Mouse (Mus musculus) hindbrain, postnatal 0 days (tissue): ENCODE measurements around the gene Socs2. TPM values are rescaled to one million over a fixed set of nuclear protein-coding genes. Genes with fewer than 3 reads are reported as not detected.
A peak's percentile ranks its signal among the peaks of the same experiment; 100 is the strongest.

Experiments
- ATAC-seq: fragments of 200-750 bp; cut with Nextera tagmentation; 2 replicates; pipeline ENCODE4 v1.8.0; 2017; ENCODE audit warnings: mild to moderate bottlenecking, moderate TSS enrichment, moderate library complexity
- DNase-seq: peaks from one replicate; pipeline ENCODE4 v3.0.0-alpha.2; 2015; ENCODE audit warnings: low spot score
- H3K27ac ChIP-seq: fragments of 300-500 bp; sonication (generic); 2 replicates; pipeline ENCODE4 v1.5.1; 2014; ENCODE audit warnings: mild to moderate bottlenecking
- H3K27me3 ChIP-seq: fragments of 300-500 bp; sonication (generic); 2 replicates; pipeline ENCODE4 v1.6.1; 2014; ENCODE audit warnings: low read length, mixed read lengths; ENCODE audit not compliant: insufficient read depth
- H3K36me3 ChIP-seq: fragments of 300-500 bp; sonication (generic); 2 replicates; pipeline ENCODE4 v1.6.1; 2014; ENCODE audit warnings: low read length, mixed read lengths; ENCODE audit not compliant: insufficient read depth
- H3K4me1 ChIP-seq: fragments of 300-500 bp; sonication (generic); 2 replicates; pipeline ENCODE4 v1.6.1; 2014; ENCODE audit warnings: antibody characterized with exemption, low read length, mixed read lengths; ENCODE audit not compliant: insufficient read depth
- H3K4me2 ChIP-seq: fragments of 300-500 bp; sonication (generic); 2 replicates; pipeline ENCODE4 v1.6.1; 2014; ENCODE audit warnings: low read depth, mild to moderate bottlenecking, low read length, moderate library complexity, mixed read lengths
- H3K4me3 ChIP-seq: fragments of 300-500 bp; sonication (generic); 2 replicates; pipeline ENCODE4 v1.5.1; 2014; ENCODE audit warnings: low read length
- H3K9ac ChIP-seq: fragments of 300-500 bp; sonication (generic); replicated peaks from 2 replicates; pipeline ENCODE4 v1.6.1; 2014; ENCODE audit warnings: mild to moderate bottlenecking, low read length, moderate library complexity, mixed read lengths
- H3K9me3 ChIP-seq: fragments of 300-500 bp; sonication (generic); 2 replicates; pipeline ENCODE4 v1.6.1; 2016; ENCODE audit warnings: low read length, mixed read lengths
- CTCF ChIP-seq: IDR thresholded peaks from 2 replicates; pipeline ENCODE4 v1.5.1; 2016; ENCODE audit warnings: antibody characterized with exemption, control low read depth, low read depth
- WGBS: fragments of 180-500 bp; shearing (Covaris S2); extraction: QIAGEN DNeasy Blood & Tissue Kit; methylation state at CpG from one replicate; pipeline ENCODE4 v1.1.7; 2014; 5-methylcytosine and 5-hydroxymethylcytosine counted together
- polyA plus RNA-seq: library from polyadenylated mRNA; unstranded; fragments of >200 nt; fragmentation: Nextera tagmentation; extraction: Ambion mirVana; gene quantifications from 2 replicates; pipeline ENCODE4 v1.2.1, GENCODE M21; 2015
- total RNA-seq: library from RNA; depleted of rRNA; stranded (reverse); fragments of >200 nt; gene quantifications from 2 replicates; pipeline ENCODE4 v1.2.3, GENCODE M21; 2014

The Socs2 gene
- total and polyA plus RNA-seq, 2 experiments from 2014 or later = 51.7 to 122 TPM

DNA sequence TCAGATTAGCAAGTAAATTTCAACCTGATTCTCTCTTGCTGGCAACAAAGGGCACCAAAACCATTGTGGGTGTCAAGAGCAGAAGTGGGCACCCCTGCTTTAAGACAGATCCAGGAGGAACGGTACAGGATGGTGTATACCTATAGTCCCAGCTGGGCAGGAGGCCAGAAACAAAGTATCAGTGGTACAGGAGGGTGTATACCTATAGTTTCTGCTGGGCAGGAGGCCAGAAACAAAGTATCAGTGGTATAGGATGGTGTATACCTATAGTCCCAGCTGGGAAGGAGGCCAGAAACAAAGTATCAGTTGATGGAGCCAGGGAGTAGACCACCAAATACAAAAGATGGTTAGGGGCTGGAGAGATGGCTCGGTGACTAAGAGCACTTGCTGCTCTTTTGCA is 12.2 kb downstream of the Socs2 start:
- no peaks in the 10 kb centered on the region for H3K4me1 ChIP-seq
- H3K9me3 ChIP-seq = no peaks in the 10 kb centered on the region
- ATAC-seq = no peak
- no peak overlapping the region for H3K4me3 ChIP-seq
- no peak overlapping the region for H3K4me2 ChIP-seq
- no peak for DNase-seq
- WGBS = 80% methylated on average over 2 of the region's 2 CpGs
- no peaks in the 10 kb centered on the region for H3K36me3 ChIP-seq
- TF ChIP-seq CTCF = no peak
- H3K27me3 ChIP-seq = no peaks in the 10 kb centered on the region
- H3K9ac ChIP-seq = no peak overlapping the region
- no peak overlapping the region for H3K27ac ChIP-seq

DNA sequence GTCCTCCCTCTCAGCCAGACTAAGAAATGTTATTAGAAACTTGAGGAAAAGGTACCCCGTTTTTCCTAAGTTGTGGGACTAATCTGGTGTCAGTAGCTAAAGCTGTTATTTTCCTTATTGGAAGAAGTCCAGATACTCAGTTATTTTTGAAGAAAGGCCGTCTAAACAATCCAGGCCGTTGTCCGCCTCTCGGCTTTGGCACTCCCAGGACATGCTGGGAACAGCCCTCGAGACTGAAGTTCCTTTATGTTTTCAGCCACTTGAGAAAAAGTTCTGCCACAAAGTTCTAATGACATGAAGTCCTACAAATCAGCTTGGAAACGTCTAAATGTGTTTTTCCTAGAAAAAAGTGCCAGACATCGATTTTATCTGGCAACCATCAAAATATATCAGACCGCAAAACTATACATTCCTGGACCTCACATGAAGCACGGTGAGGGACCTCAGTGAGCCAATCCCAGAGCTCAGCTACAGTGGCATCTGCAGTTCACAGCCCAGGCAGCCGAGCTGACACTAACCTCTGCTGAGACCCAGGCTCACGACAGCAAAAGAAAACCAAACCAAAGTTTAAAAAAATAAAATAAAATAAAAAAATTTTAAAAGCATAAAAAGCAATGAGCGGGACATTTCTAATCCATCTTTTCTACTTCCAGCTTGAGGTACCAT is 17.2 kb downstream of the Socs2 start:
- Histone ChIP-seq H3K27ac (0 out of 2 replicates have a peak overlapping the region, but pooled peaks have one; percentile 32), H3K27me3 (no peaks in the 10 kb centered on the region), H3K4me1 (peaks cover 9% of the 10 kb centered on the region; the same call in 1 of the 2 replicates), H3K4me2 (no peak overlapping the region), H3K36me3 (no peaks in the 10 kb centered on the region), H3K9me3 (no peaks in the 10 kb centered on the region), H3K4me3 (no peak overlapping the region), H3K9ac (no peak overlapping the region)
- TF ChIP-seq CTCF = no peak
- DNase-seq = peak; percentile 47
- no peak for ATAC-seq
- WGBS = 39% methylated on average over 13 of the region's 13 CpGs

DNA sequence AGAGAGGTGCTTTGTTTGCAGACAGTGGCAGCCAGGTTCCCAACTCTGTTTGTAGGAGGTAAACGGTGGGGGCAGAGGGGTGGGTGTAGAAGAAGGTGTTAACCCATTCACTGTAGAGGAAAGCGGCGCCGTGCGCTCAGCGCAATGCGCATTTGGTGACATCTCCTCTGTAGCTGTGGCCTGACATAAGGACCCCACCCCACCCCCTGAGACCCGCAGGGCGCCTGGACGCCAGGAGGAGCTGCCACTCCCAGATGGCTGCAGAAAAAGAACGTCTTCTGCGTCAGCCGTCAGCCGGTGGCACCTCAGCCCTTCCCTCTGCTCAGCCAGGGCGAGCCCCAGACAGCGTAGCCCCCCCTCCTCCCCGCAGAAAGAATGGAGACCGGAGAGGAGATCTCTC is 18.5 kb downstream of the Socs2 start:
- WGBS = under 1% methylated on average over 18 of the region's 18 CpGs
- Histone ChIP-seq H3K27ac (no peak overlapping the region; the same call in 1 of the 2 replicates), H3K4me1 (peaks cover 9% of the 10 kb centered on the region; the same call in 1 of the 2 replicates), H3K36me3 (no peaks in the 10 kb centered on the region), H3K9me3 (no peaks in the 10 kb centered on the region), H3K4me3 (peak overlapping the region; percentile 36), H3K9ac (peak overlapping the region; percentile 45; the same call in 1 of the 2 replicates), H3K27me3 (no peaks in the 10 kb centered on the region), H3K4me2 (peak overlapping the region; percentile 72)
- ATAC-seq = peak; percentile 73; the same call in 1 of the 2 replicates
- DNase-seq = peak; percentile 24
- TF ChIP-seq CTCF = no peak

GRCm38 (mm10) chr10:95397191-95397835 is 19.7 kb downstream of the Socs2 start:
- H3K4me1 ChIP-seq = peaks cover 9% of the 10 kb centered on the region; the same call in 1 of the 2 replicates
- H3K9me3 ChIP-seq = no peaks in the 10 kb centered on the region
- H3K27me3 ChIP-seq = no peaks in the 10 kb centered on the region
- no peak overlapping the region for H3K4me2 ChIP-seq
- H3K36me3 ChIP-seq = no peaks in the 10 kb centered on the region
- H3K4me3 ChIP-seq = no peak overlapping the region
- no peak overlapping the region for H3K9ac ChIP-seq
- TF ChIP-seq CTCF = no peak
- WGBS = 27% methylated on average over 7 of the region's 7 CpGs
- no peak overlapping the region for H3K27ac ChIP-seq
- DNase-seq (peak; percentile 45), ATAC-seq (no peak)

DNA sequence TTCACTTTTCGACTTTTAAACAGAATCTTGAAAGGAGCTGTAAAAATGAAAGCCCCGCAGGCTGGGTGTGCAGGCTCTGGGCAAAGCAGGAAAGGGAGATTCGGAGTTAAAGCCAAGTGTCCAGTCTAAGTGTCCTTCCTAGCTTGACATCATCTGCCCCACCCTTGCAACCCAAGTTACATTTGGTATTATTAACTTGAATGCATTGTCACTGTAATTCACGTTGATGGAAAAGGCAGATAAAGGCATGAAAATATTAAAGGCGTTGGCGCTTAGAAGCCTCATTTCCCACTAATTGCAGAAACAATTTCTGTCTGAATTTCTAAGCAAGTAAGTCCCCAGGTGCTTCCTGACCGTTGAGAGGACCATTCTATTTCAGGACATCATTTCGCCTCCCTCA is 20.6 kb downstream of the Socs2 start:
- H3K4me2 ChIP-seq = no peak overlapping the region
- no peak for ATAC-seq
- DNase-seq = no peak
- no peaks in the 10 kb centered on the region for H3K27me3 ChIP-seq
- 71% methylated on average over 8 of the region's 8 CpGs for WGBS
- no peaks in the 10 kb centered on the region for H3K9me3 ChIP-seq
- peaks cover 9% of the 10 kb centered on the region; the same call in 1 of the 2 replicates for H3K4me1 ChIP-seq
- H3K9ac ChIP-seq = no peak overlapping the region
- no peak overlapping the region for H3K27ac ChIP-seq
- no peak for TF ChIP-seq CTCF
- no peak overlapping the region for H3K4me3 ChIP-seq
- H3K36me3 ChIP-seq = no peaks in the 10 kb centered on the region

DNA sequence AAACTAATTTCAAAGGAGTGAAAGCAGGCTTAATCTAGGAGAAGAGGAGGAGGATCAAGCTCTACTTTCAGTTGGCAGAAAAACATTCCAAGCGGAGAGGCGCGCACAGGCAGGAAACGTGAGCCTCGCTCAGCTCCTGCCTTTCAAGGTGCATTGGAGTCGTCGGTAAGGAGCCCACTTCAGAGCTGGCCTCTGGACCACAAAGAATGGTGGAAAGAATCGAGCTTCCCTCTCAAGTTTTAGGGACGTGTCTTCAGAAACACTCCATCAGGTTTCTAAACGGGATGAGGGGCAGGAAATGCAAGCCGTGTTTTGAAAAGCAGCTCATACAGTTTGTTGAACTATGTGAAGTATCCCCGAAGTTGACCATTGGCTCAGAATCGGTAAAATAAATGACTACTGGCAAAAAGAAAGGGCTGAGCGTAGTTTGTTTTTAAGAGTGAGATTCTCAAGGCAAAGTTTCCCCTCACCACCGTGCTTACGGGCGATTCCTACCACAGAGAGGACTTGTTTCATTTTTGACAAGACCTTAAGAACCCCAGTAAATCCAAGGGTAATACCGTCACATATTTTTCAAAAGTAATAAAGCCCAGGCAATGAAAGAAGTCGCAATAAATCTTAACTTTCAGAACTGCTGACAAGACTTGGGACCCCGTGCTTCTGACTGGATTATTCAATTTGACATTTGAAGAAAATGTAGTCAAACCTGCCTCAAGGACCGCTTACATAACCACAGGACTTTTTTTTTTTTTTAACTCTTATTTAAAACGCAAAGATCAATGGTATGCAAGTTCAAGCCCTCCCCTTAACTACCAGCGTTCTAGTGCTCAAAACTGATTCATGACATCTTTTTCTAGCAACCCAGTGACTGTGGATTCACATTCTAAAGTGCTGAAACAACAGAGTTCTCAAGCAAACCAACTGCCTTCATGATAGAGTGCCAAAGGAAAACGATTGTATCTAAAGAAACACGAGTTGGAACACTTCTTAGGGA is 21.9 kb downstream of the Socs2 start:
- peaks cover 9% of the 10 kb centered on the region; the same call in 1 of the 2 replicates for H3K4me1 ChIP-seq
- ATAC-seq (no peak), DNase-seq (no peak)
- WGBS = 55% methylated on average over 25 of the region's 25 CpGs
- no peaks in the 10 kb centered on the region for H3K36me3 ChIP-seq
- H3K9ac ChIP-seq = no peak overlapping the region
- no peaks in the 10 kb centered on the region for H3K27me3 ChIP-seq
- H3K4me3 ChIP-seq = no peak overlapping the region
- no peak for TF ChIP-seq CTCF
- no peaks in the 10 kb centered on the region for H3K9me3 ChIP-seq
- H3K4me2 ChIP-seq = peak overlapping the region; percentile 29
- H3K27ac ChIP-seq = peak overlapping the region; percentile 11; the same call in 1 of the 2 replicates
